20 mouse cellular contexts compared by ENCODE assay signal in genomic region chr4:56757693-56758092, GRCm38 (mm10). TPM values are rescaled to one million over a fixed set of nuclear protein-coding genes. Genes with fewer than 3 reads are reported as not detected.
"Had no signal": no experiment of that assay in that cellular context is flagged by ENCODE, and none has a peak within 500 bp of the region (broad histone marks: within the 10 kb centered on the region; RNA-seq: fewer than 3 reads in every experiment).

No protein-coding gene starts in this region.

- H3K9me3 ChIP-seq: limb, embryonic 13.5 days; liver, embryonic 13.5 days; midbrain, embryonic 12.5 days; neural tube, embryonic 13.5 days had no signal

- ATAC-seq: inflammation-experienced regulatory T-cells, adult 6 months; midbrain, embryonic 16.5 days had no signal

- H3K4me1 ChIP-seq: limb, embryonic 13.5 days; liver, embryonic 13.5 days; midbrain, embryonic 12.5 days; neural tube, embryonic 13.5 days had no signal

- DNase-seq: kidney, adult 11 months; kidney, adult 9 months; kidney, postnatal 36 days; left cerebral cortex, postnatal 4 days; liver, embryonic 13.5 days; lung, embryonic 14.5 days; right cerebral cortex, postnatal 14 days; thymus, postnatal 14 days had no signal

- H3K27me3 ChIP-seq: limb, embryonic 13.5 days; liver, embryonic 13.5 days; midbrain, embryonic 12.5 days; neural tube, embryonic 13.5 days had no signal

- H3K9ac ChIP-seq: limb, embryonic 13.5 days; liver, embryonic 13.5 days; lung, embryonic 14.5 days; midbrain, embryonic 12.5 days; neural tube, embryonic 13.5 days had no signal

- H3K27ac ChIP-seq: kidney, postnatal 0 days; limb, embryonic 13.5 days; liver, embryonic 13.5 days; midbrain, embryonic 12.5 days; neural tube, embryonic 13.5 days; stomach, postnatal 0 days had no signal

- H3K4me3 ChIP-seq: limb, embryonic 13.5 days; liver, embryonic 13.5 days; midbrain, embryonic 12.5 days; neural tube, embryonic 13.5 days had no signal

- H3K4me2 ChIP-seq: limb, embryonic 13.5 days; liver, embryonic 13.5 days; lung, embryonic 14.5 days; midbrain, embryonic 12.5 days; neural tube, embryonic 13.5 days had no signal

RNA-seq across cellular contexts. Expression of gene Actl7a, which starts 14.5 kb away (rescaled TPM):
- total RNA-seq: layer of hippocampus, adult 18-20 months; left cerebral cortex, adult 18-20 months; left cerebral cortex, postnatal 10 days; left cerebral cortex, postnatal 4 days; megakaryocyte-erythroid progenitor cell, adult 5-6 weeks had no signal
- polyA plus RNA-seq: inflammation-experienced regulatory T-cells, adult 6 months; kidney, postnatal 0 days; limb, embryonic 13.5 days; liver, embryonic 13.5 days; lung, embryonic 14.5 days; midbrain, embryonic 12.5 days; midbrain, embryonic 16.5 days; neural tube, embryonic 13.5 days; small intestine, adult 2 months; stomach, postnatal 0 days had no signal

RNA-seq across cellular contexts. Expression of gene Actl7b, which starts 16.4 kb away (rescaled TPM):
- total RNA-seq: layer of hippocampus, adult 18-20 months; left cerebral cortex, postnatal 10 days; left cerebral cortex, postnatal 4 days had no signal
- polyA plus RNA-seq: inflammation-experienced regulatory T-cells, adult 6 months; kidney, postnatal 0 days; limb, embryonic 13.5 days; liver, embryonic 13.5 days; lung, embryonic 14.5 days; midbrain, embryonic 12.5 days; midbrain, embryonic 16.5 days; neural tube, embryonic 13.5 days; small intestine, adult 2 months; stomach, postnatal 0 days had no signal

RNA-seq across cellular contexts. Expression of gene Gm26657, which starts 17.8 kb away (rescaled TPM):
- total RNA-seq: layer of hippocampus, adult 18-20 months; left cerebral cortex, adult 18-20 months; left cerebral cortex, postnatal 10 days; left cerebral cortex, postnatal 4 days; megakaryocyte-erythroid progenitor cell, adult 5-6 weeks had no signal
- polyA plus RNA-seq: inflammation-experienced regulatory T-cells, adult 6 months; kidney, postnatal 0 days; limb, embryonic 13.5 days; liver, embryonic 13.5 days; lung, embryonic 14.5 days; midbrain, embryonic 12.5 days; midbrain, embryonic 16.5 days; neural tube, embryonic 13.5 days; small intestine, adult 2 months; stomach, postnatal 0 days had no signal
